Mouse (Mus musculus) gastrocnemius, adult 2 months (tissue): ENCODE measurements around the gene Atp2a3. TPM values are rescaled to one million over a fixed set of nuclear protein-coding genes. Genes with fewer than 3 reads are reported as not detected.

Experiments used
- DNase-seq: peaks from one replicate; pipeline ENCODE4 v3.0.0; 2022
- H3K27ac ChIP-seq: fragments of 200-600 bp; 2 replicates; pipeline ENCODE4 v1.8.1; 2022; ENCODE audit warnings: mild to moderate bottlenecking
- H3K4me3 ChIP-seq: fragments of 200-600 bp; 2 replicates; pipeline ENCODE4 v1.8.1; 2022; ENCODE audit warnings: mild to moderate bottlenecking, moderate library complexity
- CTCF ChIP-seq: fragments of 200-600 bp; IDR thresholded peaks from 2 replicates; pipeline ENCODE4 v1.8.1; 2022; ENCODE audit warnings: antibody characterized with exemption, mild to moderate bottlenecking, moderate library complexity
- intact Hi-C: fragments of 180-260 bp; cut with DNase I; formaldehyde crosslinking; loops from one replicate; pipeline ENCODE4 v1.15.1; 2025
- total RNA-seq, 2 experiments: library from RNA; stranded (reverse); gene quantifications; 2 replicates each; pipeline ENCODE4 v1.2.3; 2021

Gene Atp2a3
- total RNA-seq, 2 experiments from 2014 or later, result 5.1 to 6.2 TPM

GRCm38 (mm10) chr11:73015391-73016102, 54.6 kb downstream of the Atp2a3 start:
- intact Hi-C loops, result no loop called here
- DNase-seq, result peak; percentile 83
- no peak for TF ChIP-seq CTCF
- H3K4me3 ChIP-seq, result no peak overlapping the region
- H3K27ac ChIP-seq, result peak overlapping the region; percentile 62

GRCm38 (mm10) chr11:73016103-73016420, 55.1 kb downstream of the Atp2a3 start:
- Histone ChIP-seq H3K27ac (peak overlapping the region; percentile 12; the same call in 1 of the 2 replicates), H3K4me3 (no peak overlapping the region)
- no peak for DNase-seq
- no peak for TF ChIP-seq CTCF
- intact Hi-C loops, result no loop called here

GRCm38 (mm10) chr11:73018471-73019146, 57.6 kb downstream of the Atp2a3 start, which contains the start of gene Camkk1:
Camkk1 (plus strand) TSS chr11:73019008.
- intact Hi-C loops, result no loop called here
- peak within 1 kb of the TSS; percentile 72 for H3K27ac ChIP-seq
- peak; percentile 97 for DNase-seq
- no peak for TF ChIP-seq CTCF
- peak within 1 kb of the TSS; percentile 94 for H3K4me3 ChIP-seq

GRCm38 (mm10) chr11:73019147-73019795, 58.3 kb downstream of the Atp2a3 start:
- Histone ChIP-seq H3K4me3 (peak overlapping the region; percentile 94), H3K27ac (peak overlapping the region; percentile 72)
- no peak for TF ChIP-seq CTCF
- peak; percentile 53 for DNase-seq
- intact Hi-C loops, result no loop called here

GRCm38 (mm10) chr11:73020953-73021800, 60.2 kb downstream of the Atp2a3 start:
- TF ChIP-seq CTCF, result no peak
- intact Hi-C loops, result no loop called here
- no peak for DNase-seq
- peak overlapping the region; percentile 1; the same call in 1 of the 2 replicates for H3K27ac ChIP-seq
- no peak overlapping the region for H3K4me3 ChIP-seq

GRCm38 (mm10) chr11:73023099-73023498, 62.1 kb downstream of the Atp2a3 start:
- H3K4me3 ChIP-seq, result no peak overlapping the region
- intact Hi-C loops, result no loop called here
- peak overlapping the region; percentile 63 for H3K27ac ChIP-seq
- DNase-seq, result peak; percentile 86
- TF ChIP-seq CTCF, result no peak

- intact Hi-C loops, result no loop called here
- Histone ChIP-seq H3K4me3 (no peak overlapping the region), H3K27ac (peak overlapping the region; percentile 63)
- no peak for TF ChIP-seq CTCF
- no peak for DNase-seq
These were observed 62.9 kb downstream of the Atp2a3 start for GRCm38 (mm10) chr11:73023827-73024226.

- Histone ChIP-seq H3K27ac (peak overlapping the region; percentile 63), H3K4me3 (no peak overlapping the region)
- intact Hi-C loops, result no loop called here
- DNase-seq, result peak; percentile 43
- no peak for TF ChIP-seq CTCF
These were observed 63.4 kb downstream of the Atp2a3 start for GRCm38 (mm10) chr11:73024236-73024904.

GRCm38 (mm10) chr11:73026961-73027360, 66.0 kb downstream of the Atp2a3 start:
- no peak for DNase-seq
- intact Hi-C loops, result no loop called here
- Histone ChIP-seq H3K27ac (no peak overlapping the region), H3K4me3 (no peak overlapping the region)
- no peak for TF ChIP-seq CTCF

- intact Hi-C loops, result no loop called here
- DNase-seq, result peak; percentile 88
- TF ChIP-seq CTCF, result peak; percentile 9; the same call in 1 of the 2 replicates
- peak overlapping the region; percentile 65 for H3K4me3 ChIP-seq
- H3K27ac ChIP-seq, result peak overlapping the region; percentile 63
These were observed 70.0 kb downstream of the Atp2a3 start for GRCm38 (mm10) chr11:73030821-73031498.

GRCm38 (mm10) chr11:73031536-73031935, 70.6 kb downstream of the Atp2a3 start:
- no peak for TF ChIP-seq CTCF
- no peak overlapping the region for H3K27ac ChIP-seq
- peak; percentile 61 for DNase-seq
- H3K4me3 ChIP-seq, result peak overlapping the region; percentile 65
- intact Hi-C loops, result no loop called here
